Mouse (Mus musculus): ENCODE data around the gene E2f7. TPM values are rescaled to one million over a fixed set of nuclear protein-coding genes. Genes with fewer than 3 reads are reported as not detected.
"Not testable (repeated sequence)": the region's sequence is repeated elsewhere in the genome, so short reads cannot be mapped to it uniquely, and the experiment has no call there.

E2f7 gene
- total RNA-seq, 2 experiments from 2014 or later, result 0.33 to 0.86 TPM

GRCm38 (mm10) chr10:110749510-110750305 lies 4.5 kb downstream of the E2f7 start:
- Histone ChIP-seq H3K27ac (no peak overlapping the region), H3K4me3 (no peak overlapping the region)
- TF ChIP-seq CTCF (conservative IDR thresholded peaks at IDR 0.05), result no peak
- DNase-seq (ENCODE audit: low spot score in 2 of 2), result no peak

GRCm38 (mm10) chr10:110752849-110753248 lies 7.6 kb downstream of the E2f7 start:
- no peak for DNase-seq (ENCODE audit: low spot score in 2 of 2)
- Histone ChIP-seq H3K27ac (no peak overlapping the region), H3K4me3 (no peak overlapping the region)
- TF ChIP-seq CTCF (conservative IDR thresholded peaks at IDR 0.05), result no peak

- Histone ChIP-seq H3K27ac (no peak overlapping the region), H3K4me3 (no peak overlapping the region)
- no peak for DNase-seq (ENCODE audit: low spot score in 2 of 2)
- no peak for TF ChIP-seq CTCF (conservative IDR thresholded peaks at IDR 0.05)
These were observed 10.3 kb downstream of the E2f7 start for GRCm38 (mm10) chr10:110755556-110755955.

GRCm38 (mm10) chr10:110756271-110756793 lies 11.1 kb downstream of the E2f7 start:
- no peak overlapping the region for H3K4me3 ChIP-seq
- H3K27ac ChIP-seq, result no peak overlapping the region
- no peak for TF ChIP-seq CTCF (conservative IDR thresholded peaks at IDR 0.05)
- DNase-seq (ENCODE audit: low spot score in 2 of 2), result no peak

- not testable (repeated sequence) for DNase-seq (ENCODE audit: low spot score in 2 of 2); H3K27ac ChIP-seq; H3K4me3 ChIP-seq
- peak; percentile 75 for TF ChIP-seq CTCF (conservative IDR thresholded peaks at IDR 0.05)
These were observed 15.3 kb downstream of the E2f7 start for GRCm38 (mm10) chr10:110760552-110760951.

- Histone ChIP-seq H3K4me3 (no peak overlapping the region), H3K27ac (no peak overlapping the region)
- DNase-seq (ENCODE audit: low spot score in 2 of 2), result peak; percentile 20 to 21
- TF ChIP-seq CTCF (conservative IDR thresholded peaks at IDR 0.05), result peak; percentile 61
These were observed 17.1 kb downstream of the E2f7 start for GRCm38 (mm10) chr10:110762134-110762884.

- DNase-seq (ENCODE audit: low spot score in 2 of 2), result no peak
- no peak overlapping the region for H3K4me3 ChIP-seq
- no peak overlapping the region for H3K27ac ChIP-seq
- no peak for TF ChIP-seq CTCF (conservative IDR thresholded peaks at IDR 0.05)
These were observed 18.2 kb downstream of the E2f7 start for GRCm38 (mm10) chr10:110763416-110763815.

GRCm38 (mm10) chr10:110769538-110769937 lies 24.3 kb downstream of the E2f7 start:
- no peak overlapping the region for H3K27ac ChIP-seq
- peak in 1 of 2 experiments; percentile 23 for DNase-seq (ENCODE audit: low spot score in 2 of 2)
- H3K4me3 ChIP-seq, result no peak overlapping the region
- TF ChIP-seq CTCF (conservative IDR thresholded peaks at IDR 0.05), result no peak

- Histone ChIP-seq H3K27ac (no peak overlapping the region), H3K4me3 (no peak overlapping the region)
- TF ChIP-seq CTCF (conservative IDR thresholded peaks at IDR 0.05), result no peak
- no peak for DNase-seq (ENCODE audit: low spot score in 2 of 2)
These were observed 28.0 kb downstream of the E2f7 start for GRCm38 (mm10) chr10:110773201-110773600.

- DNase-seq (ENCODE audit: low spot score in 2 of 2), result no peak
- no peak overlapping the region for H3K4me3 ChIP-seq
- TF ChIP-seq CTCF (conservative IDR thresholded peaks at IDR 0.05), result no peak
These were observed 28.6 kb downstream of the E2f7 start for GRCm38 (mm10) chr10:110773878-110774277.

GRCm38 (mm10) chr10:110781772-110782171 lies 36.5 kb downstream of the E2f7 start:
- no peak for DNase-seq (ENCODE audit: low spot score in 2 of 2)
- Histone ChIP-seq H3K4me3 (no peak overlapping the region), H3K27ac (no peak overlapping the region)
- TF ChIP-seq CTCF (conservative IDR thresholded peaks at IDR 0.05), result no peak

More at GRCm38 (mm10) chr10:110773878-110774277, 28.6 kb downstream of the E2f7 start:
- H3K27ac ChIP-seq, result no peak overlapping the region

GRCm38 (mm10) chr10:110782655-110783054 lies 37.4 kb downstream of the E2f7 start:
- H3K27ac ChIP-seq, result no peak overlapping the region
- H3K4me3 ChIP-seq, result no peak overlapping the region
- DNase-seq (ENCODE audit: low spot score in 2 of 2), result no peak
- TF ChIP-seq CTCF (conservative IDR thresholded peaks at IDR 0.05), result peak; percentile 69

GRCm38 (mm10) chr10:110788049-110788752 lies 43.0 kb downstream of the E2f7 start:
- Histone ChIP-seq H3K4me3 (no peak overlapping the region), H3K27ac (no peak overlapping the region)
- no peak for TF ChIP-seq CTCF (conservative IDR thresholded peaks at IDR 0.05)
- no peak for DNase-seq (ENCODE audit: low spot score in 2 of 2)

Measured in layer of hippocampus, adult 2 months (tissue).